Mouse (Mus musculus) lung, postnatal 14 days (tissue): ENCODE results near the gene Ctrl.
A peak's percentile ranks its signal among the peaks of the same experiment; 100 is the strongest.

ENCODE experiments used
- DNase-seq: peaks from one replicate; pipeline ENCODE4 v3.0.0; 2021

Gene Ctrl

GRCm38 (mm10) chr8:105937496-105938305 lies 4.0 kb upstream of the Ctrl start:
- peak; percentile 44 for DNase-seq

- DNase-seq: peak; percentile 88
These were observed 3.3 kb upstream of the Ctrl start for GRCm38 (mm10) chr8:105936866-105937475.

GRCm38 (mm10) chr8:105935863-105936603 lies 2.4 kb upstream of the Ctrl start:
- DNase-seq: no peak

GRCm38 (mm10) chr8:105935105-105935504 lies 1.4 kb upstream of the Ctrl start:
- no peak for DNase-seq

DNA sequence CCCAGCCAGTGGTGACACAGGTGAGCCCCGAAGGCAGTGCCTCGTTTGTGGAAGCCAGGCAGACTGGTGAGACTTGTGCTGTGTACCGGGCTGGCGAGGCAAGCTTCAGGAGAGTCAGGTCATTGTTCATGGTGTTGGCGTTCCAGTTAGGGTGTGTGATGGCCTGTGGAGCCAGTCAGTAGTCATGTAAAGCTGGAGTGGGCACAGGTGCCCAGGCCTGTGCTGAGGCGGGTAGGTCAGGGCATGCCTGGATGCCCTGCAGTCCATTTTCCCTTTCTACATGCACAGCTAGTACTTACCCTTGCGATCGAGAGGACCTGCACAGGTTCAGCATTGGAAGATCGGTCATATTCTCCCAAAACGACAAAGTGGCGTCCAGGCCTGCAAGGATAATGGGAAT lies 1.1 kb downstream of the Ctrl start:
- DNase-seq: no peak

GRCm38 (mm10) chr8:105931271-105931670 lies 2.4 kb downstream of the Ctrl start:
- DNase-seq: no peak

DNA sequence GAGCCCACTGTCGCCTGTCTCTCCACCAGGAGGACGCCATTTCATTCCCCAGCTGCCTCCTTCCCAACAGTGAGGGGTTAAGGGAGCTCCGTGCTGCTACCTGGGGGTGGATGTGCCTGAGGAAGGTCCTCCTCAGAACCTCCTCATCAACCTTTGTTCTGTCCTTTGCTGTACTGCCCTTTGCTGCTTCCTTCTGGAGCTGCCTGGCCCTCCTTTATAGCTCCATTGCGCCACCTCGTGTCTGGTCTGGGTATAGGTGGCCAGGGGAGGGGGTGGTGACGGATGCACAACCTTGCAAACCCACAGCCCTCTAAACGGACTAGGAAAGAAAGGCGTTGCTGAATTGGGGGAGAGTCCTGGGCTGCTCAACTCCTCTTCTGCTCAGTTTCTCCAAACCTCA lies 3.1 kb downstream of the Ctrl start:
- DNase-seq: peak; percentile 91

DNA sequence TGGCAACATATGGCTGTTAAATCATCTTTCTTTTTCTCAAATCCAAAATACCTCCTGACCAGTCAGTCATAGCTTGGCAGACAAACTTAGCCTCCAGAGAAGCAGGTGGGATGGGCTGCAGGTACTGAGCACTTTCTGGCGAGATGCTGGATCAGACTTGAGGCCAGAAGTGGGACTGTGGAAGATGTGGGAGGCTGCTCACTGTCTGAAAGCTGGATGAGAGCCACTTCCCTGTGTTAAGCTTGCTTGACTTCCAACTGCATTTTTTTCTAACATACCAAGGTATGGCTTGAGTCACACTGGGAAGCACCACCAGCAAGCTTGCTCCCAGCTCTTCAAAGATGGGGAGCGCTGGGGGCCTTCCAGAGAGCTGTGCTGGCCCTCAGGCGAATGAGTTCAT lies 8.5 kb downstream of the Ctrl start:
- no peak for DNase-seq

- DNase-seq: no peak
These were observed 14.3 kb downstream of the Ctrl start for GRCm38 (mm10) chr8:105919390-105919789.

- DNase-seq: no peak
These were observed 32.6 kb downstream of the Ctrl start for GRCm38 (mm10) chr8:105900941-105901616.

DNA sequence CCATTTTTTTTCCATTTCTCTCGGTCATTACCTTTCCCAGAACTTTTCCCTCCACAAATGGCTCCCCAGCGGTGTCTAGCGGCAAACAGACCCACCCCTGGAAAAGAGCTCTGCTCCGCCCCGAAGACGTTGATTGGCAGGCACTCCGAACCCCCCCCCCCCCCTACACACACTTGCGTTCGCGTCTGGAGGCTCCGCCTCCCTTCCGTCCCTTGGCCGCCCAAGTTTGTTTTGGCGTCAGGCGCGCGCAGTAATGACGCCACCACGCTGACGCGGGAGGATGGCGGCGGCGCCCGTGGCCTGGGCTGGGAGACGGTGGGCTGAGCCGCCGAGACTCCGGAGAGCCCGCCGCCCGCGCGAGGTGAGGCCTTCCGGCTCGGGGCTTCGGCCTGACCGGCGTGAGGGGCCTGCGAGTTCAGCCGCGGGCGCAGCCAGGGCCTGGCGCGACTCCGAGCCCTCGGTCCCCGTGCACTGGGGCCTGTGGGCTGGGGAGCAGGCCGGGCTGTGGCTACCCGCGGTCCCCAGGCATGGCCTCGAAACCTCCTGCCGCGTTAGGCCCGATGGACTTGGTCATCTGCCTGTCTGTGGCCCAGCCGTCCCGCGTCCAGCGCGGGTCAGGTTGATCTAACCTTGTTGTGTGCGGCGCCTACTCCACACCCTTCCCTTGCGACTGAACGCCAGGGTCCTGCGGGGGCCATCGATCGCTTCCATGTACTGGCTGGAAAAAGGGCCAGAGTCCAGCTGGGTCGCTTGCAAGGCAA lies 33.3 kb downstream of the Ctrl start, which contains the start of gene Pskh1:
Gene Pskh1, plus strand, starts transcription at position 262 of the 761 bp plus-strand sequence.
- DNase-seq: peak; percentile 95

- DNase-seq: no peak
These were observed 35.7 kb downstream of the Ctrl start for GRCm38 (mm10) chr8:105897801-105898480.

DNA sequence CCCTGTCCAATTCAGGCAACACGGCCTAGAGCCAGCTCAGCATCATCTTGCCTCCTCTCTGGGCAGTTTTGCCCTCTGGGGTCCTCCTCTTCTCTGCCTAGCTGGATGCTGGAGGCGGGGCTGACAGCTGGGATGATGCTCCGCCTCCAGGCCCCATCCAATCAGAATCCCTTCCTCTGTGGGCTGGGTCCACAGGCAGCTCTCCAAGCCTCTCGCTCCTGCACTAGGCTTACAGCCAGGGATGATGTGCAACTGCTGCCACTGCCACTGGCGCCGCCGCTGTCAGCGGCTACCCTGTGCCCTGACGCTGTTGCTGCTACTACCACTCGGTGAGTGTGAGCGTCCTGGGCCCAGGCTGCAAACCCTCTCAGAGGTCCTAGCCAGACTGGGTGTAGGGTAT lies 40.3 kb downstream of the Ctrl start, which contains the start of gene Nrn1l:
Gene Nrn1l, plus strand, starts transcription at position 229 of the 400 bp plus-strand sequence.
- peak; percentile 76 for DNase-seq

- DNase-seq: peak; percentile 30
These were observed 41.2 kb downstream of the Ctrl start for GRCm38 (mm10) chr8:105892432-105892831.

- DNase-seq: no peak
These were observed 42.8 kb downstream of the Ctrl start for GRCm38 (mm10) chr8:105890870-105891269.

DNA sequence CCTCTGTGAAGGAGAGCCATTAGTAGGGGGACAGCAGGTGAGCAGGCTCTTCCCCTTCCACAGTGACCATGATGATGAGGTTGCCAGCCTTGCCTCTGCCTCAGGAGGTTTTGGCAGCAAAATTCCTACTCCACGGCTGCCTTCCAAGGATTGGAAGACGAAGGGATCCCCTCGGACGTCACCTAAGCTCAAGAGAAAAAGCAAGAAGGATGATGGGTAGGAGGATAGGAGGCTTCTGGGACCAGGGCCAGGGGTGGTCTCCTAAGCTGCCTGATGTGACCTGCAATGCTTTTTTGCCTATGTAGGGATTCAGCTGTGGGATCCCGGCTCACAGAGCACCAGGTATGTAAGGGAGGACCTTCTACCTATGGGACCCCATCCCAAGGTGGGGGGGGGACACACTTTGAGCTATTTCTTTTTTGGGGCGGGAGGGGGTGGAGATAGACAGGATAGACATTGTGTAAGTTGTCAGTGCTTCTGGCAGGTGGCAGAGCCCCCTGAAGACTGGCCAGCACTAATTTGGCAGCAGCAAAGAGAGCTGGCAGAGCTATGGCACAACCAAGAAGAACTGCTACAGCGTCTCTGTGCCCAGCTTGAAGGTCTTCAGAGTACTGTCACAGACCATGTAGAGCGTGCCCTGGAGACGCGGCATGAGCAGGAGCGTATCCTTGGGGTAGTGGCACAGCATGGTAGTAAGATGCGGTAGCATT lies 43.8 kb downstream of the Ctrl start:
- no peak for DNase-seq
